Mouse (Mus musculus) layer of hippocampus, adult 9-10 months (tissue): ENCODE measurements around the gene Mas1.
A peak's percentile ranks its signal among the peaks of the same experiment; 100 is the strongest.
"Not testable (repeated sequence)": the region's sequence is repeated elsewhere in the genome, so short reads cannot be mapped to it uniquely, and the experiment has no call there.

Experiments
- DNase-seq: peaks from one replicate; pipeline ENCODE4 v3.0.0; 2022; ENCODE audit warnings: low spot score

Mas1 gene

DNA sequence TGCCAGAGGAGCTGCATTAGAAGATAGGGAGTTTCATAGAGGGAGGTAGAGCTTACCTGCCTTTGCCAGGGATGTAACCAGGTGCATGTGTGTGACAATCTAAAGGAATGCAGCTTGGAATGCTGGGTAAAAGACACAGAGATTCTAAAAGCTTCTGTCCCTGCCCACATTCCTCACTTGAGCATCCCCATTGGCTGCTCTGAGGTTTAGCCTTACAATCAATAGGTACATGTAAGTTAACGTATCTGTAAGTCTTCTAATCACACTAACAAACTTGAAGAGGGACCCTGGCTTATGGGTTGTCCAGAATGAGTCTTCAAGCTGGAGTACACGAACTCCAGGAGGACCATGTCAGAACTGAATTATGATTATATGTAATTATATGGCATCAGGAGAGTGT is at the start of gene Mas1:
Gene Mas1, minus strand, starts transcription at position 101 of the 400 bp plus-strand sequence.
- DNase-seq: no peak

DNA sequence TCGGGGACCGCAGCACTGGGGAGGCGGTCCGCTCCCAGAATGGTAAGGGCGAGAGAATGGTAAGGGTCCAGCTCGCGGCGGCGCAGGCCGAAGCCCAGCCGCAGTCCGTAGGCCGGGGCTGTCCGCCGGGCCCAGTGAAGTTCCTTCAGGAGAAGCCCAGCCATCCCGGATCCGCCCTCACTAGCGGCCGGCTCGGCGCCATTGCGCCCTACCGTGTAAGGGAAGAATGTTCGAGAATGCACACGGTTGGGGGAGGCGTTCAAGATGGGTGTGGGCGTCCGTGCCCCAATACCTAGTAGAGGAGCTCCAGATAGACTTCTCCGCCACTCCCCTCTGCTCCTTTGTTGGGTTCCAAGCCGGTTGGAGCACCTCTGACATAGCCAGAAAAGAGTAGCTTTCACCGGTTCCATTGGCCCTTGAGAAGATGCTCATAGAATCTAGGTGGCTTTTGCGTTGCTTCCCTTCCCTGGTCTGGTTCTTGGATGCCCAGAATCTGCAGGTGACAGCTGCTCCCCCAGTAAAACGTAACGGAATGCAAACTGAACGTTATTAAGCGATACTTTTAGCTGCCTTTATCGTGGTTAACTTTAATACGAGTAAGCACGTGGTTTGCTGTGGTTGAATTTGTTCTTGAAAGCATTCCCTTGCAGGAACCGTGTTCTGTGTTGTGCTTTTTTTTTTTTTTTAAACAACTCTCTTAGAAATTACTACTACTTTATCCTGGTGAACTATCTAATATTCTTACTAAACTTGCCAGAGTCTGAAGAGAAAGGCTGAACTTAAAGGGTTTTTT is 48.8 kb upstream of the Mas1 start:
- no peak for DNase-seq

DNA sequence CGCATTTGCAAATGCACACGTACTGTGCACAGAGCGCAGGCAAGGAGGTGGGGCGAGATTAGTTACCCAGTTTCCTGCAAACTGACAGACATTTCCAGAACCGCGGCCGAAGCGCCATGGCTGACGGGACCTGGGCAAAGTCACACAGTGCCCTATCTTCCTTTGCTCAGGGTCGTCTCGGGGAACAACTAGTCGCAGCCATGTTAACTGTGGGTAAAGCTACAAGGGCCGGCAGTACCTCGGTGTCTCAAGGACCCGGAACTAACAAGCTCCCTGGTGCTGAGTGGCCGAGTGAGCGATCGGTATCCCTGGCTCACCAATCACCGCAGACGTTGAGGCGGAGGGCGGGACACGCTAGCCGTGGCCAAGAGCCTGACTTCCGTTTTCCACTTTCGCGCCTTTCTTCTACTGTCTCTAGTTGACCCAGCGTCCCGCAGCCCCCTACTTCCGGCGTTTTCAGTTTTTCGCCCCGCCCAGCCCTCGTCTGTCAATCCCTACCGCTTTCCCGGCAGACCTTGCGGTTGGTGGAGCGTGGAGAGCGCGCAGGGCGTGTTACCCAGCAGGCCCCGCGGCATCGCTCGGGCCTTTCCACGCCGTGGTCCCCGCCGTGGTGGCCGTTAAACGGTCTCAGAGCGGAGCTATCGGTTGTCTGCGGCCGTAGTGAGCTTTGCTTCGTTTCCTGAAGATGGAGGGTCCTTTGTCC is 48.1 kb upstream of the Mas1 start, which contains the start of gene Mrpl18:
Gene Mrpl18, minus strand, starts transcription at position 465 of the 703 bp plus-strand sequence.
- peak; percentile 98 for DNase-seq

DNA sequence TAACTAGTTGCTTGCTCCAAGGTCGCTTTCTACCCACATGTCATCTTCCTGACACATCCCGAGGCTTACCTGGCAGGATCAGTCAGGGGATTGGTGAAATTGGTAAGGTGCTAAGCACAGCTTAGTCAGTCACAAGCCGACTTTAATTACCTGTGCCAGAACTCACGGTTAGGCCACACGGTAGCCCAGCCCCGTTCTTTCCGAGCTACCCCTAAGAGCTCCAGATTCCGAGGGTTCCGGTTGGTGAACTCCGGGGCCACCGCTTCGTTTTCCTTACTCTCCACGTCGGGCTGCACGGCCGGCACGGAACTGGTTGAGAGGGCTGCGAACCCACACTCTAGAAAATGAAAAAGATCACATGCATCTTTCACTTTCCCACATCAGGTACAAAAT is 47.5 kb upstream of the Mas1 start, which contains the start of gene Tcp1:
Gene Tcp1, plus strand, starts transcription at position 214 of the 393 bp plus-strand sequence.
- no peak for DNase-seq

DNA sequence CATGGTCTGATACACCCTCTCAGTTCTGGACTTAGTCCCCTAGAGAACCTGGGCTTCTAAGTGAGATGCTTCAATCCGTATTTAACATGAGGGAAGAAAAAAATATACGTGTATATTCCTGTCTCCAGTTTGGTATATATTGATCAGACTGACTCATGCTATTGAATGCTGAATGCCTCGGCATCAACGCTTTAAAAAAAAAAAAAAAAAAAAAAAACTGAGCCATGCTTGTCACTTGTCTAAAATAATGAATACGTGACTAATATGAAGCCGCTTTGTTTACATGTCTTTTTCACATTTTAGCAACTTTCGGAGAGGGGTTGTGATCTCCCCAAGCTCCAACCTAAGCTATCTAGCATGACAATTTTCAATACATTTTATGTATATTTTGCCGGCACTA is 42.4 kb upstream of the Mas1 start:
- DNase-seq: no peak

DNA sequence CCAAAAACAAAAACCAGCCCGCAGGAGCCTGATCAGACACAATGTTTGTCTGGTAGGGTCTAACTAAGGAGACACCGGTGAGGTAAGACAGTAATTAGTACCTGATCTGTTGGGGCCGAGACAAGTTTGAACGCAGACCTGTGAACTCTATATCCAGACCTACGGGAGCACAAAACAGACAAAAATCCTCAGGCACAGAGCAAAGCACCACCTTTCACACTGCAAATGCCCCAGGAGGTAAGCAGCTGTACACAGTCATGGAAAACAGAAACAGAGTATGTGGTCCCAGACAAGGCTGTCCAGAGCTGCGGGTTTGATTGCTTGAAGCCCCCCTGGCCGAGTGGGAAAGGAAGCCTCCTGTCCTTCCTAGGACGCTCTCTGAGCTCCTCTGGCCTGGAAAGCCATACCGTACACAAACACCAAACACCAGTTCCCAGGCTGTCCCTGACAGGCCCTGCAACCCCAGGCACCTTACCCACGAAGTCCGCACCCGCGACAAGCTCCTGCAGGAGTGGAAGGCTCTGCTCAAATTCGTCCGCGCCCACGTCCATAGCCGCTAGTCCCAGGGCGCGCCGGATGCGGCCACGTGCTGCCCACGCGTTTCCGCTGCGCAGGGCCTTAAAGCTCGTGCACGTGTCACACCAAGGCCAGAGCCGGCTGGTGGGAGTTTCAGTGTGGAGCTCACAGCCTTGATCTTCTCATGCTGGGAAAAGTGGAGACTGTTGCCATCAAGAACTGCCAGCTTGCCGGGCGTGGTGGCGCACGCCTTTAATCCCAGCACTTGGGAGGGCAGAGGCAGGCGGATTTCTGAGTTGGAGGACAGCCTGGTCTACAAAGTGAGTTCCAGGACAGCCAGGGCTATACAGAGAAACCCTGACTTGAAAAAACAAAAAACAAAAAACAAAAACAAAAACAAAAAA is 41.7 kb upstream of the Mas1 start, which contains the start of gene Pnldc1:
Gene Pnldc1, minus strand, starts transcription at position 870 of the 920 bp plus-strand sequence.
- DNase-seq: no peak

DNA sequence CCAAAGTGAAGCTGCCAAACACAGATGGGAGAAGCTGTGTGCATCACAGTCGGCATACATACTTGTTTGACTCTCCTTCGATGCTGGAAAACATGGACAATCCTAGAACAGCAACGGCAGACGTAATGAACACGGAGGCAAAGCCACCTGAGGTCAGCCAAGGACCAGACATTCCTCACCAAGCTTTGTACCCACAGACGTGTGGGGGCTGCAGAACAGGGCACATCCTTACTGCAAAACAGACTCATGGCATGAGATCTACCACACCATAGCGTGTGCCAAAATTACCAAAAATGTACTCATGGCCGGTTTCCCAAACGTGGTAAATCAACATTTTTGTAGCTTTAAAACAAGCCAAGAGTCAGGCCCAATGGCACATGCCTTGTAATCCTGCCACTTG is 38.5 kb upstream of the Mas1 start:
- DNase-seq: no peak

DNA sequence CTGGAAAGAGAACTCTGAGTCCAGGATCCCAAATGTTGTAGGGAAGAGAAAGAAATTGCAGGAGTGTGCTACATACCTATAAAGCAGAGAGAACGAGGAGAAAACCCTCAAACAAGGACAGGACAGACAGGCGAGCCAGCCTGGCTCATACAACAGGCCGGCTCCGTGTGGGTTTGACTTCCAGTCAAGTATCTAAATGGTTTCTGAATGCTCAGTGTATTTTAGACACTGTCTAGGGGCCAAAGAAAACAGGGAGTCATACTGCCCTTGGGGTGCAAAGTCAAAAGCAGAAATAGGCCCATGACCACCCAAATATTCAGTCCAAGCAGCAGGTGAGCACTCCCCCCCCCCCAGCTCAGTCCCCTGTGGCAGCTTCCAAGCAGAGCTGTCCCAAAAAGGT is 37.9 kb upstream of the Mas1 start:
- no peak for DNase-seq

DNA sequence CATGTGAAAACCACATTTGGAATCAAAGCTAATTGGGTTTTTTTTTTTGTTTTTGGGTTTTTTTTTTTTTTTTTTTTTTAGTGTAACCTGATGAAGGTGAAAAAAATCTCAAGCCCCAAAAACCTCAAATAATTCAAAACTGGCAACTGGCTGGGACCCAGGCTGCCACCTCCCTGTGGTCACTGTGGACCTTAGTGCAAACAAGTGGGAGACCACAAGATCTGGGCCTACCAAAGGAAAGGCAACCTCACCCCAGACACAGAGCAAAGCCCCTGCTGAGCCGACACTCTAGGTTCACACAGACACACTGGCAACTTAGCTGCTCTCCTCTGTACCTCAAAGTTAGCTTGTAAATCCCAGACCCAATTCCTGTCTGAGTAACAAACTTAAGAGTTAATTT is 36.4 kb upstream of the Mas1 start:
- no peak for DNase-seq

DNA sequence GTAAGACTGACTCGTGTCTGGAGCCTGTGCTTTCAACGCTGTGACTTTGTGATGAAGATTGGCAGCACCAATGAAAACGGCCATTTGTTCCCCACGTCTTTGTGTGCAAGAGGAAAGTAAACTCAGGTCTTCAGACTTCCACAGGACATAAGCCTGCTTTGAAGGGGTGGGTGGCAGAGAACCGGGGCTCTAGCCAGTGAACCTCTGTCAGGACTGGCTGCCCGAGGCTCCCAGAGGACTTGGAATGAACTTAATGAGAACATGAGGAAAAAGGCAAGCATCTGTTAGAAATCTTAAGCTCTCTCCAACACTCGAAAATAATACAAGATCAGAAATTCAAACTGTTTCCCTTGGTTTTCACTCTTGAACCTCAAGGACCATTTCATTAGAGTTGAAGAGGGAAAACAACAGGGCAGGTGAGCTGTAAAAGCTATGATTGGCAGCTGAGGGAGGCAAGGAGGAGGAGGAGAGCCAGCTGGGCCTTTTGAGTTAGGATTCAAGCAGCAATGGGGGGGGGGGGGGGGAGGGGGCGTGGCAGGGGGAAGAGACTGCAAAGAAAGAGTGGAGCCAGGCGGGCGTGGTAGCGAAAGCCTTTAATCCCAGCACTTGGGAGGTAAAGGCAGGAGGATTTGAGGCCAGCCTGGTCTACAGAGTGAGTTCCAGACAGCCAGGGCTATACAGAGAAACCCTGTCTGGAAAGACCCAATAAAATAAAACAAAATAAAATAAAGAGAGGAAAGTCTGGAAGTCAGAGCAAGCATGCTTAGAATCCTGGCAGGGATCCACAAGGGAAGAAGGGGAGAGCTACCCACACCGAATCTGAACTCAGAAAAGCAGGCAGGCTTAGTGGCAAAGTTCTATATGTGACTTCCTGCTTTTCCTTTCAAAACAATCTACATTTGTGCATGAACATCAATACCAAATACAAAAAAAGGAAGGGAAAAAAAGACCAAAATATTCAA is 35.7 kb upstream of the Mas1 start:
- no peak for DNase-seq

DNA sequence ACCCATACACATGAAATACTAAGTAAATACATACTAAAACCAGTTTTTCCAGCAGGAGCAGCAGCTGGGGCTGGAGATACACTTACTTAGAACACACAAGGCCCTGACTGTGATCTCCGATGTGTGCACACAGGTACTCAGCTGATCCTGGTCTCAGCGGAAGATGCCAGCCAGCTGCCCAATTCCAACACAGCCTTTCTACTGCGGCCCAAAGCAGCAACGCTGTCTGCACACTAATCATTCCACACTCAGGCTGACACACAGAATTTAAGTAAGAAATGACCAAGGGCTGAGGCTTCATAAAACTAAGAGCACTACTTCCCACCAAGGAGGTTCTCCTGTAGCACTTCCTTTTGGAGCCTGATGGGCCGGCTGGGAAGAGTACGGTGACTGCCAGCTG is 34.3 kb upstream of the Mas1 start:
- no peak for DNase-seq

DNA sequence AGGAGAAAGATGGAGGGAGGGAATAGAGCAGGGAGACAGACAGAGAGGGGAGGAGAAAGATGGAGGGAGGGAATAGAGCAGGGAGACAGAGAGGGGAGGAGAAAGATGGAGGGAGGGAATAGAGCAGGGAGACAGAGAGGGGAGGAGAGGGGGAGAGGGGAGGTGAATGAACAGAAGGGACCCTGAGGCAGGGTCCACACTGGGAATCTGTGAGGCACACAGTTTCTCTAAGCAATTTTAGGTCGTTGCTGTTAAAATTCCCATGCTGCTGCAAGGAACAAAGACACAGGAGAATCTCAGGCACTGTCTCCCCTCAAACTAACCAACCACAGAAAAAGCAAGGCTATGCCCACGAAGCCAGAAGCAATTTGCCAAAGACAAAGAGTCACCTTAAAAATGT is 30.7 kb upstream of the Mas1 start:
- DNase-seq: not testable (repeated sequence)

DNA sequence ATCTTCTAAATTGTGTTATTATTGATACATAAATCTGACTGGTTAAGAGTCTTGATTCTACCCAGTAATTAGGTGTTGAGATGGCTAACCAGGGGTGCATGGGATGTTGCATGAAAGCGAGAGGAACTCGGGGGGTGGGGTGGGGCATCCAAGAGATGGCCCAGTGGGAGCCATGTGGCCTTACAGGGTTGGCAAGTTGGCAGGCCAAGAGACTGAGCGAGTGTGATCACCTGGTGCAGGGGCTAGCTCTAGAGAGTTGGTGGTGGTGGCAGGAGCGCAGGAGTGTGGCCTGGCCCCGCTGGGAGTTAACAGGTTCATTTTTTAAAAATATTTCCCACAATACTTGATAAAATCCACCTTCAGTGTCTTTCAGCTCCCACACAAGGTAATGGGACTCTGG is 29.7 kb upstream of the Mas1 start:
- DNase-seq: no peak

DNA sequence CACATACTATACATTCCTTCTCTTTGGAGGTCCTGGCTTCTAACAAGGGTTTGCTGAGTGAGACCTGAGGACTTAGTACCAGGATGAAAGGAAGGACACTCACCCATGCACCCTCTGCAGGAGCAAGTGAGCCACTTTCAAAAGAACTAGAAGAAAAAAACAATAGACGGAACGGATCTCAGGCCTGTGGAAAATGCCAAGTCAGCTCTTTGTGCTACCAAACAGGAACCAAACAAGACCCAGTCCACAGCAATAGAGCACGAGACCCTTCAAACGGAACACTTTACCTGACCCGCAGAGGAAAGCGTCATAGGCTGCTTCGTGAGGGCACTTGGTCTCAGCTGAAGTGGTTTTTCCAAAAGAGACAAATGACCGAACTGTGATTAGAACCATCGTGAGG is 24.1 kb upstream of the Mas1 start:
- DNase-seq: no peak

DNA sequence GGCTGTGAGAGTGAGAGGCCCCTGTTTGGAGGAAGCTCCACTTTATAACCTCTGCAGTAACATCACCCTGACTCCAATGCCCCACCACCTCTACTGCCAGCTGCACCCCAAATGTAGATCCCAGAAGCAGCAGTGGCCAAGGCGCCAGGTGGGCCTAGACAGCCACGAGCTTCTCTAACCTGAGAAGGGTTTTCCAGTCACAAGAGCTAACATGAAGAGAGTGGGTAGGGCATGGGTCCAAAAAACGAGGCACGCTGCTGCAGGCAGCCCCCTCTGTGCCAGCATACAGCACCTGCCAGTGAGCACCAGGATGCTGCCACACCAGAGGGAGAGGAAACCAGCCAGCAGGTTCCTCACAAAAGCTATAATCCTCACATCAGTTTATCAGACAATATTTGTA is 23.1 kb upstream of the Mas1 start:
- no peak for DNase-seq

DNA sequence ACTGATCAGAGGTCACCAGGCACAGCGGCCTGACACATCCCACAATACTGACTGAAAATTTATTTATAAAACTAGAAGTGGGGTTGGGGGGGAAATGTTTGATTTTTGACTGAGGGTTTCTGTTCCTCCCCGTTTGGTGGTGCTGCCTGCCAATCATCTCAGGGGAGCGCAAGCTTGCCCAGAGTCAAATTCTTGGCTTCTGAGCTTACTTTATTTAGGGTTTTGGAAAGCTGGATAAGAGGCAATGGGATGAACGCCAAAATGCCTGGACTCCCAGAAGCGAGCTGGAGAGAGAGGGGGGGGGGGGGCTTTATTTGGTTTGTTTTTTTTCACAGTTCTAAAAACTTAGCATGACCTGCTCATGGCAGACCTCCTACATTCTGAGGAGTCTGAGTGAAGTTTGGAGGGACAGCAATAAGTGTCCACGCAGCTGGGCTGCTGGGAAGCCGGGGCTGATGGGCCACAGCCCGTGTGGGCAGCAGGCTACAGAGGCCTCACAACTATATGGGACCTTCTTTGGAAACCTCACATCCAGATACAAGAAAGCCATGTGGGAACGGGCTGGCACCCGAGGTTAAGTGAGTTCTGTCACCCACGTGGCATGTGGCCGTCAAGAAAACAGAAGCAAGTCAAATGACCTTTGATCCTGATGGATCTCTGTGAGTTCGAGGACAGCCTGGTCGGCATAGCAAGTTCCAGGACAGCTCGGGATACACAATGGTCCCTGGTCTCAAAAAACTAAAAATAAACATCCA is 19.3 kb upstream of the Mas1 start:
- DNase-seq: no peak

DNA sequence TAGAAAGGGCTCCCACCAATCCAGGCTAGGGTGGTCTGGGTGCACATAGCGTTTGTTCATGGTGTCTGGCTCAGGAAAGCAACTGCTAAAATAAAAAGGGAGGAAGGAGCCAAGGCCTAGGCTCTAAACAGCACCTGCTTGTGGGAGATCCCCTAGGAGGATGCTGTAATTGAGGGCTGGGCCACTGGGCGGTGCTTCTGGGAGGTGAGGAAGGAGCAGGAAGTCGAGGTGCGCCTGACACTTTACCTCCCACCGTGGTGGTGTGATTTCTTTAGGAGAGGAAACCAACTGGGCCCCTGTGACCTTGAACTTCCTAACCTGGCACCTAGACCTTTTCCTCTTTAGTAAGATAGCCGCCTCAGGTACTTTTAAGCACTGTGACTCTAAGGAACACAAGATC is 18.7 kb upstream of the Mas1 start:
- DNase-seq: no peak

DNA sequence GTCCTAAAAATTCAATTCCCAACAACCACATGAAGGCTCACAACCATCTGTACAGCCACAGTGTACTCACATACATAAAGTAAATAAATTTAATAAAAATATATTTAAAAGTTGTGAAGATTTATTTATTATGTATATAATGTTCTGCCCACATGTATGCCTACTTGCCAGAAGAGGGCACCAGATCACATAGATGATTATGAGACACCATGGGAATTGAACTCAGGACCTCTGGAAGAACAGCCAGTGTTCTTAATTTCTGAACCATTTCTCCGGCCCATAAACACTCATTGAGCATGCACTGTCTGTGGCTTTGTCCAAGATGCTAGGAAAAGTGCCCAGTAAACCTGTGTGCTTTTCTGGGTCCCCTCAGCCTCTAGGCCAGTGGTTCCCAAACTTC is 13.3 kb upstream of the Mas1 start:
- DNase-seq: no peak

DNA sequence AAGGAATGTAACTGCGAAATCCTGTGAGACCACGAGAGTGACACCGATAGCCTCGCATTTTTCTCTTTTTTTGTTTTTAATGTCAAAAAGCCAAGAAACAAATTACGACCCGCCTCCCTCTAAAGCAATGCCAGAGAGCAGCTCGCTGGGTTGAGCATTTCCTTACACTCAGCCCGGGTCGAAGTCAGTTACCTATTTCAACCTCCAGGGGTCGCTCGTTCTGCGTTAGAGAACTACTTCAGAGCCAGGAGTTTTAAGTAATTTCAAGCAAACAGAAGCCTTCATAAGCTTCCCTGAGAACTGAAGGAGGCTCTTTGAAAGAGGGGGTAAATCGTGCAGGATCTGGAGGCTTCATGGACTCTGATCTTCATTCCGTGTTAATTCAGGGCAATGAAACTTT is 12.2 kb upstream of the Mas1 start:
- DNase-seq: peak; percentile 84

DNA sequence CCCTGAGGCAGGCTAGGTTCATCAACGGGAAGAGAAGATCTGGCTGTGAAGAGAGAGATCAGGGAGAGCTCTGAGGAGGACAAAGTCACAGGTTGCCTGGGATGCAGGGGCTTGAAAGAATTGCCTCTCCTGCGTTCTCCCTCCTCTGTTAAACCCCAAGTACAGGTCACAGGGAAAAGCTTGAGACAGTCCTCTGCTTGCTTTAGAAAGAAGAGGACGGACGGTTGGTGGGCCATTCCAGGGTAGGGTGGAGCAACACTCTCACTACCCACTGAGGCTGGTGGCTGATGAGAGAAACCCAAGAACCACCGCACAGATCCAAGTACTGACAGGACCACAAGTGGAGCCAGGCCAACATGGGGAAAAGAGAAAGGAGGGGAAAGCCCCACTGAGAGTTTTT is 7.8 kb upstream of the Mas1 start, which contains the start of gene Mrgprh:
Gene Mrgprh, plus strand, starts transcription at position 301 of the 400 bp plus-strand sequence.
- DNase-seq: no peak
